Mouse (Mus musculus): ENCODE measurements at regions not wholly inside any gene's neighbourhood (a gene's known extent, or its start where the extent isn't known, plus 50 kb on each side); places are given as distances from the start of the nearest gene placed in this dataset.

DNA sequence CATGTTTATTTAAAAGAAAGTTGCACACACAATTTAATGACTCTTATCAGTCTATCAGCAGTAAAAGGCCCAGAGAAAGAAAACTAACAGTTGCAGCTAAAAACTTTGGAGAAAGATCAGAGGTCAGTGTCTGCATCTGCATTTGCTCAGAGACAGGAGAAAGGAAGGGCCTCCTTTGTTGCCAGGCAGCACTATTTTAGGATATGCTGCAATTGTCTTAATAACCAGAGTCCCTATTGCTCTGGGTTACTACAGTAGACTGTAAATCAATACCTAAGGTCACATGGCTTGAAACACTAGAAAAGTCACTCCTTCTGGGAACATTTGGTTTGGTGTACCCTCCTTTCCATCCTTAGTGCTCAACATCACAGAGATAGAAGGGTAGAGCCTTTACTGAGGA, 175.7 kb downstream of the Hdgfl1 start:
- DNase-seq (ENCODE audit: inconsistent age in 2 of 2, low spot score in 1 of 2): no peak

DNA sequence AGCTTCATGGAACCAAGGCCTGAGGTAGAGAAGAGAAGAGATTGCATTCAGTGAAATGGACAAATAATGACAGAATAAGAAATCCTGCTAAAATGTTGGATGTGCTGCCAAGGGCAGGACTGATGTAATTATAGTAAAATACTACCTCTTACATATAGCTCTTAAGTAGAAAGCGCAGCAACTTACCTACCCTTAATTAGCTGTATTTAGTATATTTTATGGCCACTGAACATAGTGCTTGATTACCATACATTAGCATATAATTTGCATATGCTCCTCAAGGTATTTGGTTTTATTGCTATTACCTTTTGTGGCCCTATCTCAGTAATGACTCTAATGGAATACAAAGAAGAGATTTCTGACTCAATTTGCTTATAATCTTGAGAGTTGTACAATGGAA, 176.2 kb downstream of the Hdgfl1 start:
- DNase-seq (ENCODE audit: inconsistent age in 2 of 2, low spot score in 1 of 2): no peak

DNA sequence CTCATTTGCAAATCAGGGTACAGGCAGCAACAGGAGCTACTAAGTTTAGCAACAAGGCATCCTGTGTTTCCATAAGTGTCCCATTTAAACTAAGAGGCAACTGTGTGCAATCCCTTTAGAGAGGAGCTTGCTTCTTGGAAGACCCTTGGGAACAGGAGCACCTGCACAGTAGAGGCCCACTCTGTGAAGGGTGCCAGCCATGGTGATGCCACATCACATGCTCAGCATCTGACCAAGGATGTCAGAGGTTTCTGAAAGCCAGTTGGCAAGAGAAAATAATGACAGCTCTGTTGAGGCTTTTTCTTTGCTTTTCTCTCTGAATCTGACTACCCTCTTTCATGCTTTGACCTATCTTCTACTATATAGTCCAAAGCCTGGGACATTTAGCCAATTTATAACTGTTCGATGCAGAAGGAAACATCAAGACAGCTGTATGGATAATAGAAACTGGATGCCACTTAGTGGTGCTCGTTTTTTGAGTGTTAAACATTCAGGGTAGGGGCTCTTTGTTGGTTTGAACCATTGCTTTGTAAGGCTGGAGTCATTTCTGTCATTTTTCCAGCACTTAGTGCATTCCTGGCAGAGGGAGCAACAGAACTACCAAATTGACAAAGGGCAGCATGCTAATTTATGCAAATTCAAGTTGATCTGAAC, 193.9 kb downstream of the Hdgfl1 start:
- no peak for DNase-seq (ENCODE audit: inconsistent age in 2 of 2, low spot score in 1 of 2)

DNA sequence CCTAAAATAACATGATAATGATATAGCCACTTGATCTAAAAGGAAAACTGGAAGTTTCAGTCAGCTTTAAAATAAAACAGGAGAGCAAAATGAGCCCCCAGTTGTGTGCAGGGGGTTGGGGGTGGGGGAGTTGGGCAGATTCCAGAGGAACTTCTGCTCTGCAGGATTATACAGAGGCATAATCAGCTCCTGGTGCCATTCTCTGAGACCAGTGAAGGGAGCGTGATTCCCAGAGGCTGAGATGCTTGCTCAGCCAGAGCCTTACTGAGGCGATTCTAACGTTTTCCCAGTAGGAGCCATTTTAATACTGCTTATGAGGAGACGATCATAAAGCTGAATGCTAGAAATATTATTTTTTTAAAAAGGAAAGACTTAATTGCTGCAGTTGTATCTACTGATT, 200.5 kb downstream of the Hdgfl1 start:
- no peak for DNase-seq (ENCODE audit: inconsistent age in 2 of 2, low spot score in 1 of 2)

DNA sequence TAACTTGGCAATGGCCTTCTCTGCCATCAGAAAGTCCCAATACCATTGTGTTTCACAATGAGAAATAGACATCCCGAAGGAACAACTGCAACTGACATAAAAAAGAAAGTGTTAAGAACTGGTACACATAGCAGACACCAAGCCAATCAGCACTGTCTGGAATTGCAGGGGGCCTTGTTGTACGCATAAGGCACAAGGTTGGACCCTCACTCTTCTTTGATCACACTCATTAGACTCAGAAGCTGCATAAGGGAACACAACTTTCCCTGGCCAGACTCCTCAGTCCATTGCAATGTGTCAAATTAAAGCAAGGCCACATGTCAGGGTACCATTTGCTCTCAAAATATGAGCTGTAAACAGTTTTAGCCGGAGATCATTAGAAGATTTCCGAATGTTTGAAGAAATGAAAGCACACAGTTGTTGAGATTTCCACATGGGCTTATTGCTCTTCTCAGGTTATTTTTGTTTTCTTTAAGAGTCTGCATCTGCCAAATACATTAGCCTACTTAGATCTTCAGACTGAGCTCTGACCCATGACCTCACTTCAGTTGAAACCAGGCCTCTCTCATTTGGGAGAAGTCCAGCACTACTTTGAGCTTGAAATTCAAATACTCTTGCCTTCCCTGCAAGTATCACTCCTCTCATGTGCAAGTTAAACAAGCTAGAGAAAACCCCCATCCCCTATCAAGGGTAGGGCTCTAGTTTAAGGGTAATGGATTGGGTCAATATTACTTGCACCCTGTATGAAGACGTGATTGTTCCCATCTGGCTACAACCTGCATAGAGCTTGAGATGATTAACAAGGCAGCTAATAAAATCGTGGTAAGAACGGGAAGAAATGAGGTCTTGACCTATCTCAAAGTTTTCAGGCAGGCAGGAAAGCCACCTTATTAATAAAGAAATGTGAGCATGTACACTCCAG, 204.8 kb downstream of the Hdgfl1 start:
- no peak for DNase-seq (ENCODE audit: inconsistent age in 2 of 2, low spot score in 1 of 2)

DNA sequence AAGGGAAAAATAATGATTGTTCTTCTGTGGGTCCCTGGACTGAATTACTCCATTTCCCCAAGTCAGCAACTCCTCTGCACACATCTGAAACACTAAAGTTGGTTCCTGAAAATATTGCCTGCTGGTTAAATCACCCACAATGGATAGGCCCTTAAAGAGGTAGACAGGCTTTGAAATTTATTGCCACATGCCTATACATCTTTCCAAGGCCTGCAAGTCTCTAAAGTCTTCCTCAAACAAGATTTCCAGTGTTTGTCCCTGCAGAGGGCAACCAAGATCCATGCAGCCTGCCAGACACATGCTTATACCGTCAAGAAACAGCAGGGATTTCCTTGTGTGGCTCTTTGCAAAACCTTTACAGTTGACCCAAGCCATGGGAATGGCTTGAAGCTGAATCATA, 211.6 kb downstream of the Hdgfl1 start:
- DNase-seq (ENCODE audit: inconsistent age in 2 of 2, low spot score in 1 of 2): no peak

DNA sequence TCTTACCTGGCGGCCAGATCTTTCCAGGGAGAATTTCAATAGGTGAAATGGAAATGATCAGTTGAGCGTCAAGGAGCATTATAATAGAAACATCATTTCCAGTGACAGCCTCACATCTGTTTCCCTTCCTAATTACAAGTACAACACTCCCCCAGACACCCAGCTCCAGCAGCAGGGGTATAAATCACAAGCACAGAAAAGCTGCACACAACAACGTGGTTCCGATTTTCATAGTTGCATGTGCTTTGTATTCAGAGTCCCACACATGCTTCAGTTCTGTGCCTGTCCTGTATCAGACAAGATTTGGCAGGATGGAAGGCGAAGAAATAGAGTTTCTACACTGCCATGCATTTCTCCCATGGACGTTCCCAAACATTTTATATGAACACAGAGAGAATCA, 215.7 kb downstream of the Hdgfl1 start:
- DNase-seq (ENCODE audit: inconsistent age in 2 of 2, low spot score in 1 of 2): no peak

DNA sequence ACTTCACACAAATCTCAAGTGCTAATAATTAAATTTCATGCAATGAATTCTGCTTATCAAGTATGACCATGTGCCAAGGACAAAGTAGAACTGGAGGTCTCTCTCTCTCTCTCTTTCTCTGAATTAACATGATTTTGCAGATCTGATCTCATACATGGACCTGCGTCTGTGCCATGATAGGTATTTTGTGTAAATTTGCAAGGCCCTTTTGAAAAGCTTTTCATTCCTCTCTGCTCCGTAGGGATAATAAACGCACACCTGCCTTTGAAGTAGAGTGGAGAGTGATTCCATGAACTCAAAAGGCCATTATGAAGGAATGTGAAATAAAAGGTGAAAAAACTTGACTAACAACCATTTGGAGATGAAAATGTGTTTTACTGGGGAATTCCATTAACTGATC, 217.8 kb downstream of the Hdgfl1 start:
- DNase-seq (ENCODE audit: inconsistent age in 2 of 2, low spot score in 1 of 2): no peak

DNA sequence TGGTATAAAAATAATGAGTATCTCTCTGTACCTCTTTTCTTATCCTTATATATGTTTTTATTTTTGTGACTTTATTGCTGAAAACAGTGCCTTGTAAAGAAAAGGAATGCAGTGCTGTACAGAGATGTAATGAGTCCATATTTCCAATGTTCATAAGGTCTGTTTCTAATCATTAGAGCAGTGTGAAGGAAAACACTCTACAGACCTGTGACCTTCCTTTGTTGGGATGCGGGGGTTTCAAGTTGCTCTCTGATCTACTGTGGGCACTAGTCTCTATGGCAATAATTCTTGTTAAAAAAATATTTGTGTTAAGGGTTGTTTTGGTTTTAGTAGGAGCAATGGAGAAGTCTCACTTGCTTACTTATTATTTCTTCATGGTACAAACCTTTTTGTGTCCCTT, 231.0 kb downstream of the Hdgfl1 start:
- DNase-seq (ENCODE audit: inconsistent age in 2 of 2, low spot score in 1 of 2): no peak

DNA sequence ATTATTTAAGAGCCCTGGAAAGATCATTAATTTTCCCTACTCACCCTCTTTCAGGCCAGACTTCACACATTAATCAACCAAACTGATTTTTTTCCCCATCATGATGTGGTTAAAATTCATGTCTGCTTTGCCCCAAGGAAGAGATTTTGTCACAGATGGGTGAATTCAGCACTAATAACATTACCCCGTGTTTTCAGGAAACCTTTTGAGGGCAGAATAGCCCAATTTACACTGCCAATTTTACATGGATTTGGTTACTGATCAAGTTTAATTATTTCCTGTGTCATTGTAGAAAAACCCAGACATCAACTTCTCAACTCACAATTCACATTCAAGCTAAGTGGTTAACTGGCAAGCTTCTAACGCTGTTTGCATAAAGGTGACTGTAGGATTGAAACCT, 233.4 kb downstream of the Hdgfl1 start:
- no peak for DNase-seq (ENCODE audit: inconsistent age in 2 of 2, low spot score in 1 of 2)

DNA sequence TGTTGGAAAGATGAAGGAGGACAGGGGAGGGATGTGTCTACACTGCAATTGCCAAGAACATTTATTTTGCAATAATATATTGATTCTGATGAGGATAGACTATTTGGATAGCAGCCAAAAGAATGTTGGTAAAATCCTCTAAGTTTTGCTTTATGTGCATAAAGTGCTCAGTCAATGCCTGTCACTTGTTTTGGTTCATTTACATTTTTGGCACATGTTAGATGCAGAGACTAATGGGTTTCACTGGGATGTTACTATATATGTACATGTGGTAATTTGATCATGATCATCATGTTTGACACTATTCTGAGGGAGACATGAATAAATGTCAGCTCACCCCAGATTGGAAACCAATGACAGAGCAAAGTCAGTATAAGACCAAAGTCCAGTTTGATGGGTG, 237.2 kb downstream of the Hdgfl1 start:
- no peak for DNase-seq (ENCODE audit: inconsistent age in 2 of 2, low spot score in 1 of 2)

DNA sequence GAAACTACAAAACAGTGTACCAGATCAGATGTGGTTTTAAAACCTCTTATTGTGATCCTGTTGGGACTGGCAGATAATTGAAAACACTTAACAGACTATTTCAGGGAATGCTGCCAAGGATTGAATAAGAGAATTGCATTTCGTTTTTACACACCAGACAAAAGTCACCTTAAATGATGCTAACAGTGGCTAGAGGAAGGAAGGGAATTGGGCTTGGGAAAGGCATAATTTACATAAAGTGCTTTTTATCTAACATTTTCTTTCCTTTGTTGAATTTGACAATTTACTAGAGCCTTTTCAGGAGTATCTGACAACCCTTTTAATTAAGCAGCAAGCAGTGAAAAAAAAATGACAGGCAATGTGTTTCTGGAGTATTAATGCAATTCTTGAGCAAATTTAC, 250.9 kb downstream of the Hdgfl1 start:
- no peak for DNase-seq (ENCODE audit: inconsistent age in 2 of 2, low spot score in 1 of 2)

DNA sequence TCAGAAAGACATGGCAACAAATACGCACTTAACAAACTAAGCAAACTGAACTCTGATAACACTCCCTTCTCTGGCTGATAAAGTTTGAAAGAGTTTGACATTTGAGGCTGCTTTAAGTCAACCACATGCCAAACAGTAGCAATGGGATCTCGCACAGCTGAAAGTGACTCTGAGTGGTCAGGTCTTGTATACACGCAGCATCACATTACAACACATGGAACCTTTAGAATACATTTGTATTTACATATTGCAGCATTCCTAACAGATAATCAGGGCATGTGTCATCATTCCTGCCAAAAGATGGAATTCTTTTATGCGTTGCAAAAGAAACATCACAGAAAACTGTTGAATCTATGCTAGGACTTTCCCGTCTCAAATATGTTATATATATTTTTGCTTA, 251.5 kb downstream of the Hdgfl1 start:
- no peak for DNase-seq (ENCODE audit: inconsistent age in 2 of 2, low spot score in 1 of 2)

DNA sequence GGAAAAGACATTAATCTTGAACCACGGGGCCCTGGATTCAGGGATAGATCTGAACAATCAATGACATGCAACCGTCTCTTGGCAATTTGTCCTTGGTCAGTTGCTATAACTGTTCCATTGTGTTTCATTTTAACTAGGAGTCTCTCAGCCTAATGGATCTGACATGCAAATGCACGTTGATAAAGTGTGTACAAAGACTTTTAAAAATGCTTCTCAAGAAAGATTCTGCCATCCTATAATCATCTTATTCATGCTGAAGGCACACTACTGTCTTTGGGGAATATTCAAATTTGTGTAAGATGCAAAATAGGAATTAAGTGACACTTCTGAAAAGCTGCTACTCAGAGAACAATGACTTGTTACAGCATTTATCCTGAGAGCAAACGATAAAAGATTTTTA, 252.3 kb downstream of the Hdgfl1 start:
- no peak for DNase-seq (ENCODE audit: inconsistent age in 2 of 2, low spot score in 1 of 2)

DNA sequence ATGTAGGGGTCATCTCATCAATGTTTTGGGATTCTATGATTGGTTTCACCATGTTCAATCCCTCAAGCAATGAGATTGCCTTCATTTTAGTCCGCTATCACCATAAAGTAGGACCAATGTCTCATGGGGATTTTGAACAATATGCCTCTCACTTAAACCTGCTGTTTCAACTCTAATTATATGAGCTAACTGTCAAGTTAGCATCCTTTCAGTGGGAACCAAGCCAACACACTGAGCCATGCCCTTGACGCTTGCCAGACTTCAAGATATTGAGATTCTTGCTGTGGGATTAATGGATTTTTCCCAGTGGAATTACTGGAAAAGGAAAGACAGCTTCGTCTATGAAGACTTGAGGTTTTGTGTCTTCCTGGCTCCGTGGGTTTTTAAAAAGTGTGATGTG, 259.5 kb downstream of the Hdgfl1 start:
- DNase-seq (ENCODE audit: inconsistent age in 2 of 2, low spot score in 1 of 2): no peak

DNA sequence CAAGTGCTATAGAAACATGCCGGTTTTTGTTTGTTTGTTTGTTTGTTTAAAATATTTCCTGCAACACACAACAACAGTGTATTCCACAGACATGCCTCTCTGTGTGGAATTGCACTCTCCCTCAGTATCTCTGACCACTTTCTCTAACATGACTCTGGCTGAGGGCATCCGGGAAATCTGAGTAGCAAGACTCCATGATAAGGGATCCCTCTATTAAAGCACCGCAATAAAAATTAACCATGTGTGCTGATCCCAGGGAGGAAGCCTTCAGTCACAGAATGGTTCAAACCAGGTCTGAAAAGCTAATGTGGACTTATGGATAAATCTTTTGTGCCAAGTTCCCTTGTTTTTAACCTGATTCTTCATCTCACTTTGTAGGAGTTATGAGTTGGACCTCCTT, 260.1 kb downstream of the Hdgfl1 start:
- no peak for DNase-seq (ENCODE audit: inconsistent age in 2 of 2, low spot score in 1 of 2)

DNA sequence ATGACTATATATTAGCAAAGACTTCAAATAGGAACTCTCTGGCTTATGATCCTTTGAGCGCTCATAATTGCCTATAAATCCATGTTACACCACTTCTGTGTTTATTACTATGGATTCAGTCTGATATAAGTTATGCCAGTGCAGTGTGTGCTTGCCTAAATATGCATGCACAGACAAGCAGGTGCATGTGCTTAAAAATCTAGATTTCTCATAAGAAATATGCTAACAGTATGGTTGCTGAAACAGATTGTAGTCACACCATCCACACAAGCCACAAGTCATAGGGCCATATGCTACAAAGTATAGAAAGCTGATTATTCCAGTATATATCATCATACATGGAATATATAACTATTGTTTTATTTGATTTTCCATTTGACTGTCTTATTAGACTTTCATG, 266.2 kb downstream of the Hdgfl1 start:
- no peak for DNase-seq (ENCODE audit: inconsistent age in 2 of 2, low spot score in 1 of 2)

DNA sequence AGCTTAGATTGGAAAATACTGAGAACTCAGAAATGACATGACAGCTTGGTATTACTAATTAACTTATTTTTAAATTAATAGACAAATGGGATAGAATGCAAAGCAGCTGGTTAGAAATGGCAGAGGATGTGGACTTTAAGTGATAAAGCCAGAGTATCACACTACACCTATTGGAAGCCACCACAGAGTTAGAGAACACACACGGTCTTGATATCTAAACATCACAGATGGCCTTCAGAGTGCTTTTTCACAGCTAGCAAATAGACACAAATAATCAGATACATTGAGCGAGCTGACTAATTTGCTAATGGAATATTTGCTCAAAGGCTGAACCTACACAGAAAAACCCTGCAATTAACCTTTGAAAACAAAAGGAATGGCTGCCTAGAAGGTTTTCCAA, 272.9 kb downstream of the Hdgfl1 start:
- no peak for DNase-seq (ENCODE audit: inconsistent age in 2 of 2, low spot score in 1 of 2)

DNA sequence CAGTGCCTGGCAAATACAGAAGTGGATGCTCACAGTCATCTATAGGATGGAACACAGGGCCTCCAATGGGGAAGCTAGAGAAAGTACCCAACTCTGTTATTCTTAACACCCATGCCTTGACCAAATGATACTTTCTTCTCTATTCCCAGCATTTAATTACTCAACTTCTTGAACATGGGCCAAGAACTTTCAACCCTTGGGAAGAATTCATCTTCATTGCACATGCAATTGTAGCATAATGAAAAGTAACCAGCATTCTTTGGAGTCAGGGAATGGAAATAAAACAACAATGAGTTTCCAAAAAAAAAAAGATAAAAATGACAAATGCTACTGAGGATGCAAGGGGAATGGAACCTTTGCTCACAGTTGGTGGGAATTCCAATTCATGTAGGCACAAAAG, 274.1 kb downstream of the Hdgfl1 start:
- DNase-seq (ENCODE audit: inconsistent age in 2 of 2, low spot score in 1 of 2): no peak

DNA sequence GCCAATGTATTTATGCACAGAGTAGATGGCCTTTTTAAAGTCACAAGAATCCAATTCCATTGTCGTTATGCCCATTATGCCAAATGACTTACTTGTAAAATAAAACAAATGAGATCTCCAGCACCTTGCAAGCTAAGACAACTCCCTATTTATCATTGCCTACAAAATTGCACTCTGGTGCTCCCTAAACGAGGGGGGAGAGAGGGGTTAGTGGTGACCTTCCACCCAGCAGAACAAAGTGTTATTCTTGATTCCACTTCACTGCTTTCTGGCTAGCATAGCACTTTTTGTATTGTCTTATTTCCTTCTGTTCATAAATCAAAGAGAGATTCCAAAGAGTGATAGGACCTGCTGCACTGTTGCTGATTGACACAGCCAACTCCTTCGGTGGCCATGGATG, 300.6 kb downstream of the Hdgfl1 start:
- DNase-seq (ENCODE audit: inconsistent age in 2 of 2, low spot score in 1 of 2): no peak

DNA sequence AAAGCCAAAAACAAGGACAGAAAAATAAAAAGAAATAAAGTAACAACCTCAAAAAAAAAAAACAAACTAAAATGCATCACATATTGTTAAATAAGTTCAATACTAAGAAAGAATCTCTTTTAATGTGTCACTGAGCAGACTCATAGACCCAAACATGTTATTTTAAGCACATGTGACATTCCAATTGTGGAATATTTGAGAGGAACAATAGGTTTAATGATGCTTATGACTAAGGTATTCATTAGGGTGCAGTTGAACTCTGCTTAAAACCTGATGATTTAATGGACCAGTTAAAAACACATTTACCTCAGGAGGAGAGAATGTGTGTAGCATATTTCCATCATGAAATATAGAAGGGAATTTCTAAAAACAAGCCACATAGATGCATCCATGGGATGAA, 302.4 kb downstream of the Hdgfl1 start:
- no peak for DNase-seq (ENCODE audit: inconsistent age in 2 of 2, low spot score in 1 of 2)

DNA sequence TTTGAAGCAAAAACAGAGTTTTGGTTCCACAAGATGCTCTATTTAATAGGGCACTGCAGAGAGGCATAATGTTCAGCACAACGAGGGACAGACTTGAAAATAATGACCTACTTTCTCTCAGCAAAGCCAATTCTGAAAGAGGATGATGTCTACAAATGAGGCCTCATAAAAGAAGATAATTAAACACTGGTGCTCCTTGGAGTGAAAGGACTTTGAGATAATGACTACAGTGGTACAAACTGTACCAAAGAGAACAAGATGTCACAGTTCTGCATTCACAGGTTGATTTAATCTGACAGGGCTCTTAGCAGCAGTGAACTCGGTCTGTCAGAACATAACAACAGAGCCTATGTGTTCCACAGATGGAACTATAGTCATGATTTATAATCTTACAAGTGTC, 305.4 kb downstream of the Hdgfl1 start:
- no peak for DNase-seq (ENCODE audit: inconsistent age in 2 of 2, low spot score in 1 of 2)

DNA sequence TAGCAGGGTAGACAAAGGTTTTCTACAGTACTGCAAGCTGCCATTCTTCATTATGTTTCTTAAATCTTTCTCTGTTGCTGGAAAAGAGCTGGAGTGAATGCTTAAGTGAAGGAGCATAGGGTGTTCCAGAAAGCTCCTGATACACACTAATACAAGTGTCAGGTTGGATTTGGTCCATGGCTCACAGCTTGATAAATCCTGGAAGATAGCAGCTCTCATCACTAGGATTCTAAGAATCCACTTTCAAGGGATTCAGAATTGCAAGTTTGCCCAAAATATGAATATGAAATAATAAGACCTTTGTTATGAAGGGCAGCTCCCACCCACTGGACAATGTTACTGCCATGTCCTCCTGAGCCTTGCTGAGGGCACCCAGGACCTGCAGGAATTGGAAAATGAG, 305.9 kb downstream of the Hdgfl1 start:
- no peak for DNase-seq (ENCODE audit: inconsistent age in 2 of 2, low spot score in 1 of 2)
